Mouse (Mus musculus) limb, embryonic 12.5 days (tissue): ENCODE results near the gene Selenoh. TPM values are rescaled to one million over a fixed set of nuclear protein-coding genes. Genes with fewer than 3 reads are reported as not detected.

Experiments used
- ATAC-seq: fragments of 200-750 bp; cut with Nextera tagmentation; 2 replicates; pipeline ENCODE4 v1.8.0; 2017; ENCODE audit warnings: low read depth, moderate TSS enrichment; ENCODE audit not compliant: insufficient number of reproducible peaks, insufficient read depth, low FRiP score, low TSS enrichment
- H3K27ac ChIP-seq: fragments of 300-500 bp; sonication (generic); 2 replicates; pipeline ENCODE4 v1.5.1; 2016; ENCODE audit warnings: mild to moderate bottlenecking, moderate library complexity
- H3K27me3 ChIP-seq: fragments of 300-500 bp; sonication (generic); 2 replicates; pipeline ENCODE4 v1.6.1; 2016; ENCODE audit warnings: mild to moderate bottlenecking, moderate library complexity
- H3K36me3 ChIP-seq: fragments of 300-500 bp; sonication (generic); 2 replicates; pipeline ENCODE4 v1.6.1; 2016; ENCODE audit warnings: mild to moderate bottlenecking, moderate library complexity
- H3K4me1 ChIP-seq: fragments of 300-500 bp; sonication (generic); replicated peaks from 2 replicates; pipeline ENCODE4 v1.6.1; 2016
- H3K4me2 ChIP-seq: fragments of 300-500 bp; sonication (generic); 2 replicates; pipeline ENCODE4 v1.6.1; 2016; ENCODE audit warnings: mild to moderate bottlenecking, moderate library complexity
- H3K4me3 ChIP-seq: fragments of 300-500 bp; sonication (generic); replicated peaks from 2 replicates; pipeline ENCODE4 v1.5.1; 2016; ENCODE audit warnings: mild to moderate bottlenecking
- H3K9ac ChIP-seq: fragments of 300-500 bp; sonication (generic); replicated peaks from 2 replicates; pipeline ENCODE4 v1.6.1; 2016; ENCODE audit warnings: mild to moderate bottlenecking, moderate library complexity
- H3K9me3 ChIP-seq: fragments of 300-500 bp; sonication (generic); 2 replicates; pipeline ENCODE4 v1.6.1; 2016; ENCODE audit warnings: mild to moderate bottlenecking, moderate library complexity
- WGBS: fragments of 180-500 bp; shearing (Covaris S2); methylation state at CpG from one replicate; pipeline ENCODE4 v1.1.7; 2016; 5-methylcytosine and 5-hydroxymethylcytosine counted together
- polyA plus RNA-seq: library from polyadenylated mRNA; unstranded; fragments of >200 nt; fragmentation: Nextera tagmentation; extraction: Ambion mirVana; gene quantifications from 2 replicates; pipeline ENCODE4 v1.2.1, GENCODE M21; 2016

Gene Selenoh
- polyA plus RNA-seq, result 438 and 451 TPM in 2 replicates

DNA sequence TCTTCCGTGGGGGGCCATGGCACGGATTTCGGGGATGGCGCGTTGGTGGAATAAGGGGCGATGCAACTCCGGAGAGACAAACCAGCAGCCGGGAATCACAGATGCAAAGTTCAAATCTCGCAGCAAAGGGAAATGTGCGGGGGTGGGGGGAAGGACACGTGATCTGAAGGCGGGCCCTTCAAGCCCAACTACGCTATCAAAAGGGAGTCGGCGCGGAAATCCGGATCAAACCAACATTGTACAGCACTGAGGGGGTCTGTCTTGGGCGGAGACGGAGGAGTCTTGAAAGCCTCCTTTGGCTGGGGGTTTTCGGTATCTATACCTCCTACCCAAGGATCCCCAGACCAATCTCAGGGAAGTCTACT lies at the start of gene Selenoh:
Selenoh (minus strand) TSS at position 202 of the 365 bp plus-strand sequence.
- peak; percentile 95 for ATAC-seq

DNA sequence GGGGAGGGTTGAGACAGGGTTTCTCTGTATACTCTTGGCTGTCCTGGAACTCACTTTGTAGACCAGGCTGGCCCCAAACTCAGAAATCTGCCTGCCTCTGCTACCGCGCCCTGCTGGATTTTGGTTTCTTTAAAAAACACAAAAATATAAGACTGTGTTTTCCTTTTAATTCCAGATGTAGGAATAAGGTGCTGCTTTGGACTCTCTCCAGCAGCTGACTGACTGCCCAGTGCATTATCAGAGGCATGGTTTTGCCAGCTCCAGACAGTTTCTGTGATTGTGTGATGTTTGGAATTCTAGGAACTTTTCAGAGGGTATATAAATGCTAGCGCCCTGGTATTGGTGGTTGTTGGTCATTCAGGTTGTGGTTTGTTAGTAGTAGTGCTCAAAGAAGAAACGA lies 46.8 kb upstream of the Selenoh start:
- Histone ChIP-seq H3K36me3 (peaks cover 13% of the 10 kb centered on the region; the same call in 1 of the 2 replicates), H3K9me3 (no peaks in the 10 kb centered on the region), H3K9ac (no peak overlapping the region), H3K4me1 (peaks cover 11% of the 10 kb centered on the region), H3K4me2 (no peak overlapping the region), H3K4me3 (no peak overlapping the region), H3K27ac (no peak overlapping the region), H3K27me3 (no peaks in the 10 kb centered on the region)
- 92% methylated on average over 4 of the region's 4 CpGs for WGBS
- no peak for ATAC-seq

More for the DNA sequence above, at the start of gene Selenoh:
- H3K27me3 ChIP-seq, result no peaks in the 10 kb centered on the region
- peak within 1 kb of the TSS; percentile 84 for H3K4me3 ChIP-seq
- no peaks in the 10 kb centered on the region for H3K9me3 ChIP-seq
- peak within 1 kb of the TSS; percentile 97 for H3K27ac ChIP-seq
- WGBS, result 0% methylated on average over 20 of the region's 20 CpGs
- peak within 1 kb of the TSS; percentile 67 for H3K4me2 ChIP-seq
- H3K4me1 ChIP-seq, result peaks cover 8% of the 10 kb centered on the region; the same call in 1 of the 2 replicates
- peaks cover 53% of the 10 kb centered on the region for H3K36me3 ChIP-seq
- H3K9ac ChIP-seq, result peak within 1 kb of the TSS; percentile 91

GRCm38 (mm10) chr2:84716423-84717355 lies 46.1 kb upstream of the Selenoh start:
- no peaks in the 10 kb centered on the region for H3K9me3 ChIP-seq
- no peaks in the 10 kb centered on the region for H3K27me3 ChIP-seq
- H3K4me1 ChIP-seq, result peaks cover 13% of the 10 kb centered on the region
- H3K27ac ChIP-seq, result peak overlapping the region; percentile 90; the same call in 1 of the 2 replicates
- no peak for ATAC-seq
- WGBS, result 36% methylated on average over 9 of the region's 9 CpGs
- H3K4me2 ChIP-seq, result peak overlapping the region; percentile 74
- peak overlapping the region; percentile 92 for H3K4me3 ChIP-seq
- peak overlapping the region; percentile 65 for H3K9ac ChIP-seq
- H3K36me3 ChIP-seq, result peaks cover 7% of the 10 kb centered on the region; the same call in 1 of the 2 replicates

GRCm38 (mm10) chr2:84715562-84716361 lies 45.2 kb upstream of the Selenoh start:
- Histone ChIP-seq H3K9ac (peak overlapping the region; percentile 93), H3K27ac (peak overlapping the region; percentile 95), H3K4me2 (peak overlapping the region; percentile 74), H3K9me3 (no peaks in the 10 kb centered on the region), H3K36me3 (peaks cover 3% of the 10 kb centered on the region), H3K4me3 (peak overlapping the region; percentile 92), H3K27me3 (no peaks in the 10 kb centered on the region), H3K4me1 (peaks cover 13% of the 10 kb centered on the region)
- under 1% methylated on average over 33 of the region's 33 CpGs for WGBS
- peak; percentile 96 for ATAC-seq

DNA sequence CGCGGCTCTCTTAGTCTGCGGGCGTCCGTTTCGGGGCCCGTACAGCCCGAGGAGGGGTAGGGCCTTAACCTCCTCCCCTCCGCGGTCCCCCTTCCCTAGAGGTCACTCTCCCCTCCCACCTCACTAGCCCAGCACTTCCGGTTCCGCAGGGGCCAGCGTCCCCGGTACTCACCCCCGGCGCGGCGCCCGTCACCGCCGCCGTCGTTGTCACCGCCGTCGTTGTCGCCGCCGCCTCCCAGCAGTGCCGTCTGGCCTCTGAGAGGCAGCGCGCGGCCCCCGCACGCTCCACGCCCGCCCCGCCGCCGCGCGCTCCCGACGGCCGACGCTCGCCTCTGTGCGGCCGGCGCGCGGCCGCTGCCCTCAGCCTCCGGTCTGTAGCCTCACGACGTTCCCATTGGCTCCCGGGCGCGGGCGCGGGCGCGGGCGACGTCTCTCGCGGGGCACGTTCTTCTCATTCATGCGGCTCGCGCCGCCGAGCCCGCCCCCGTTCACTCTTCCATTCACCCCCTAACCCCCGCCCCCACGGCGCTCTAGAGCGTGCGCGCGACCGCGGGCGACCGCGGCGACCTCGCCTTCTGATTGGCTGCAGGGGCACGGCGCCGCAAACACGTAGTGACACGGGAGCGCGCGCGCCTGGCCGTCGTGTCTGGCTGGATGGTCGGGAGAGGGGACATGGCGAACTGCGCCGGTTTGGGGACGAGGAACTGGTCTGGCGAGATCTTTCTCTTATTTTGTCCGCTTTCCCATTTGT lies 44.4 kb upstream of the Selenoh start, which contains the start of gene Zdhhc5:
Zdhhc5 (minus strand) TSS at position 370 of the 751 bp plus-strand sequence.
- peak within 1 kb of the TSS; percentile 95 for H3K27ac ChIP-seq
- H3K9ac ChIP-seq, result peak within 1 kb of the TSS; percentile 93
- peak; percentile 94 for ATAC-seq
- H3K4me1 ChIP-seq, result peaks cover 13% of the 10 kb centered on the region
- peaks cover 11% of the 10 kb centered on the region for H3K36me3 ChIP-seq
- peak within 1 kb of the TSS; percentile 74 for H3K4me2 ChIP-seq
- under 1% methylated on average over 102 of the region's 107 CpGs for WGBS
- no peaks in the 10 kb centered on the region for H3K9me3 ChIP-seq
- no peaks in the 10 kb centered on the region for H3K27me3 ChIP-seq
- H3K4me3 ChIP-seq, result peak within 1 kb of the TSS; percentile 92

- Histone ChIP-seq H3K27me3 (no peaks in the 10 kb centered on the region), H3K27ac (peak overlapping the region; percentile 95), H3K4me2 (peak overlapping the region; percentile 74), H3K9me3 (no peaks in the 10 kb centered on the region), H3K4me3 (peak overlapping the region; percentile 92), H3K36me3 (peaks cover 16% of the 10 kb centered on the region), H3K9ac (peak overlapping the region; percentile 93), H3K4me1 (peaks cover 13% of the 10 kb centered on the region)
- 2% methylated on average over 21 of the region's 26 CpGs for WGBS
- peak; percentile 16; the same call in 1 of the 2 replicates for ATAC-seq
These were observed 43.8 kb upstream of the Selenoh start for GRCm38 (mm10) chr2:84714422-84714810.

DNA sequence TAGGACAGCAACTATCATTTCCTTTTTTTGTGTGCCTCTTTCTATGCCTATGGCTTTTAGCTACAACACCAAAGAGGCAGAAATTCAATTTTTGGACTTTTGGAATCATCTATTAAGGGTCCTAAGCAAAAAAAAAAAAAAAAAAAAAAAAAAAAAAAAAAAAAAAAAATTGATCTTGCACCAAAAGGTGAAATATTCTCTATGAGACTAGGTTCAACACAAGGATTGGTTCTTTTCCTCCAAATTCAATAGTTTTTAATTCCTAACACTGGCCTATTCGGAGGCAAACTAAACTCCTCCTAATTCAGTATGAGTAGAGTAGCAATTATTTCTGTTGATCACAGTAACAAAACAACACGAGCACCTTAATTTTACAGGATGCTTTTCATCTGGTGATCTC lies 41.3 kb upstream of the Selenoh start:
- H3K9ac ChIP-seq, result no peak overlapping the region
- 86% methylated on average over 2 of the region's 2 CpGs for WGBS
- no peak overlapping the region for H3K27ac ChIP-seq
- H3K4me1 ChIP-seq, result peaks cover 22% of the 10 kb centered on the region
- H3K4me2 ChIP-seq, result no peak overlapping the region
- no peaks in the 10 kb centered on the region for H3K27me3 ChIP-seq
- H3K36me3 ChIP-seq, result peaks cover 40% of the 10 kb centered on the region
- no peak overlapping the region for H3K4me3 ChIP-seq
- H3K9me3 ChIP-seq, result no peaks in the 10 kb centered on the region
- ATAC-seq, result no peak

- H3K36me3 ChIP-seq, result peaks cover 71% of the 10 kb centered on the region
- H3K9ac ChIP-seq, result no peak overlapping the region
- no peak overlapping the region for H3K4me3 ChIP-seq
- peaks cover 12% of the 10 kb centered on the region for H3K4me1 ChIP-seq
- WGBS, result 30% methylated on average over 1 of the region's 1 CpGs
- H3K27ac ChIP-seq, result peak overlapping the region; percentile 17; the same call in 1 of the 2 replicates
- no peak overlapping the region for H3K4me2 ChIP-seq
- H3K9me3 ChIP-seq, result no peaks in the 10 kb centered on the region
- no peaks in the 10 kb centered on the region for H3K27me3 ChIP-seq
- ATAC-seq, result no peak
These were observed 37.0 kb upstream of the Selenoh start for GRCm38 (mm10) chr2:84707523-84707922.

GRCm38 (mm10) chr2:84705295-84705694 lies 34.7 kb upstream of the Selenoh start:
- H3K4me1 ChIP-seq, result peaks cover 9% of the 10 kb centered on the region
- WGBS, result 83% methylated on average over 1 of the region's 1 CpGs
- peaks cover 81% of the 10 kb centered on the region for H3K36me3 ChIP-seq
- H3K4me3 ChIP-seq, result no peak overlapping the region
- no peak for ATAC-seq
- H3K4me2 ChIP-seq, result no peak overlapping the region
- no peak overlapping the region for H3K9ac ChIP-seq
- H3K9me3 ChIP-seq, result no peaks in the 10 kb centered on the region
- no peak overlapping the region for H3K27ac ChIP-seq
- H3K27me3 ChIP-seq, result no peaks in the 10 kb centered on the region

- H3K4me2 ChIP-seq, result no peak overlapping the region
- WGBS, result 86% methylated on average over 5 of the region's 5 CpGs
- no peak overlapping the region for H3K9ac ChIP-seq
These were observed 33.8 kb upstream of the Selenoh start for GRCm38 (mm10) chr2:84704329-84704728.

More at GRCm38 (mm10) chr2:84704329-84704728, 33.8 kb upstream of the Selenoh start:
- no peak for ATAC-seq
- peaks cover 9% of the 10 kb centered on the region for H3K4me1 ChIP-seq
- no peak overlapping the region for H3K27ac ChIP-seq
- no peaks in the 10 kb centered on the region for H3K9me3 ChIP-seq
- no peaks in the 10 kb centered on the region for H3K27me3 ChIP-seq
- no peak overlapping the region for H3K4me3 ChIP-seq
- peaks cover 79% of the 10 kb centered on the region for H3K36me3 ChIP-seq
